Mouse (Mus musculus): ENCODE measurements around the gene Ccdc125.

DNA sequence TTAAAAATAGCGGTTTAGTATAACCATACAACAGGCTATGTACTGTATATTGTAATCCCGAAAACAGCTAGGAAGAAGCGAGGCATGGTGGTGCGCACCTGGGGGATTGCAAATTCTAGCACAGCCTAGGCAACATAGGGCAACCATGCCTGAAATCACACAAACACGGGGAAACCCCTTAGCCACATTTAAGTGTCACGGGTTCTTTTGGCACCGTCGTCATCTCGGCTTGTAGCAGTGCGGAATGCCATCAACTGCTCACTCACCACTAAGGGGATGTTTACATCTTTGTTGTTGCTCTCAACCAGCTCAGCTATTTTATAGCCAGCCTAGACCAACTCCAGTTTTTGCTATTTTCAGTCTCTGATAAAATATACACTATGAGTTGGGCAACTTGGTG is 29.3 kb downstream of the Ccdc125 start:
- no peak for TF ChIP-seq GATA1 (IDR thresholded peaks at IDR 0.05; ENCODE audit: borderline replicate concordance, low read length)
- TF ChIP-seq FLI1 (IDR thresholded peaks at IDR 0.05; ENCODE audit: low read length) = no peak
